Mouse (Mus musculus) brain, adult 2 months (tissue): Measurements from ENCODE around the gene Gpr179.

Source experiments
- DNase-seq: peaks from one replicate; pipeline ENCODE4 v3.0.0; 2011; ENCODE audit warnings: low read depth, low spot score

The Gpr179 gene

GRCm38 (mm10) chr11:97352027-97352684 is at the start of gene Gpr179:
Gene Gpr179, minus strand, starts transcription at chr11:97352077.
- DNase-seq: no peak

DNA sequence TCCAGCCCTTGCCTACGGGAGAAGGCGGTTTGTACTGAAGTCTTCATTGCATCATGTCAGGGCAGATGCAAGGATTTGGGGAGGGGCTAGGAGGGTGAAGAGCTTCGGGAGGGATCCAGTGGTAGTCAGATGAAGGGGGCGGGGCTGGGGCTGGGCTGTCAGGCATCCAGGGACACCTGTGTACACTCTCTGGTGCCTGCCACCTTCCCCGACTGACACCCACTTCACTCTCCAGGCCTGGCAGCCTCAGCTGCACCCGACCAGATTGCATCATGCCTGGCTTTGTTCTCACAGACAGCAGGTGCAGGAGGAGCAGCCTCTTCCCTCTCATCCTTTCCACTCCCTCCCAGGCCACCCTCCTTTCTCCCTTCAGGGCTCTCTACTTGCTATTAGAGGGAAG is 49.2 kb upstream of the Gpr179 start:
- DNase-seq: peak; percentile 97

DNA sequence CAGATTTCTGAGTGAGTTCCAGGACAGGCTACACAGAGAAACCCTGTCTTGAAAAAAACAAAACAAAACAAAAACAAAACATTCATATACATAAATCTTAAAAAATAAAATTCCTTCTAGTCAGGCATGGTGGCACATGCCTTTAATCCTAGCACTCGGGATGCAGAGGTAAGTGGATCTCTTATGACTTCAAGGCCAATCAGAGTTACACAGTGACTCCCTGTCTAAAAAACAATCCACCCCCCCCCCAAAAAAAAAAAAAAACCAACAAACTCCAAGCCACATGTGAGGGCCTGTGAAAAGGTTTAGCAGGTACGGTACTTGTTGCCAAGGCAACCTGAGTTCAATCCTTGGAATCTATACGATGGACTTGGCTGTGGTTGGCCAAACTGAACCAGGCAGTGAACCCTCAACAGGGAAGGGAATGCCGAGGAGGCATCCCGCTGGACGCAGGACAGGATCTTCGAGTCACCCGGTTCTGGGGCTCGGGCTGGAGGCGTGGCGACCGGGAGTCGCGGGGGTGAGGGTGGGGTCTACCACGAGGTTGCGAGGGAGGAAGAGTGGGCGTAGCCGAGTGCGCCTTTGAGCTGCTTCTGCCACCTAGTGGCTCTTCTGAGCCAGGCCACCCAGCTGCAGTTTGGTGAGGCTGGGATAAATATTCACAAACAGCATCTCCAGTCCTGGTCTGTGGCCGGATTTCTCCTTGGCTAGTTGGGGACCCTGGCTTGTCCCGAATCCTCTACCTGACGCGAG is 48.3 kb upstream of the Gpr179 start:
- peak; percentile 95 for DNase-seq

- no peak for DNase-seq
These were observed 46.6 kb upstream of the Gpr179 start for GRCm38 (mm10) chr11:97398506-97398905.

DNA sequence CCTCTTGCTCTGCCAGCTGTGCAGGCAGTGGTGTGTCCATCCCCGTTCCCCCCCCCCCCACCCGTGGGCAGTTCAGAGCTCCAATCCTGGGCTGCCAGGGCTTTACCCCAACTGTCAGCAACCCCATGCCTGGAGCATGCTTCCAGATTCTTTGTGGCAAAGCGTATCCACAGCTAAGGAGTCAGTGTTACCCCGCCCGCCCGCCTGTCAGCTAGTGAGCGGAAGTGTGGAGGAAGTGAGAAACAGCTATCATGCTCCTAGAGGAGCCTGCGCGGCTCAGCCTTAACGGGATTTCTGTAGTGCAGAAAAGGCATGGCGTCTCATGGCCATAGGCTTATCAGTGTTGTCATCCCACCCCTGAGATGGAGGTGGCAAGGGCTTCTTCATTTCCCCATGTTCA is 42.3 kb upstream of the Gpr179 start:
- peak; percentile 85 for DNase-seq

DNA sequence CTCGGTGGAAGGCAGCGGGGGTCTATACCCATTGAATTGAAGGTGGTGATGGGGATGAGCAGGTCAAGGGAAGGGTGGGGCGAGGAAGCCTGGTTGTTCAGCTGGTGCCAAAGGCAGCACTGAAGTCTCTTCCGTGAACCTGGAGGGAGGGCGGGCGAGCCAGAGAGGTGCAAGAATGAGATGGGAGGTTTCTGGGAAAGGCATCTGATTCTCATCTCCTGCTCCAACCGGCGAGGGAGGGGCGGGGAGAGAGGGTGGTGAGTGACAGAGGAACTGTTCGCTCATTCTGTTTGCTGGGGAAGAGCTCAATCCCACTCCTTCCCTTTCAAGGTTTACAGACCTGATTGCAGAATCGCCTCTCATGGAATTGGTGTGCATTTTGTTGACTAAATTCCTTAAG is 41.8 kb upstream of the Gpr179 start:
- peak; percentile 70 for DNase-seq

DNA sequence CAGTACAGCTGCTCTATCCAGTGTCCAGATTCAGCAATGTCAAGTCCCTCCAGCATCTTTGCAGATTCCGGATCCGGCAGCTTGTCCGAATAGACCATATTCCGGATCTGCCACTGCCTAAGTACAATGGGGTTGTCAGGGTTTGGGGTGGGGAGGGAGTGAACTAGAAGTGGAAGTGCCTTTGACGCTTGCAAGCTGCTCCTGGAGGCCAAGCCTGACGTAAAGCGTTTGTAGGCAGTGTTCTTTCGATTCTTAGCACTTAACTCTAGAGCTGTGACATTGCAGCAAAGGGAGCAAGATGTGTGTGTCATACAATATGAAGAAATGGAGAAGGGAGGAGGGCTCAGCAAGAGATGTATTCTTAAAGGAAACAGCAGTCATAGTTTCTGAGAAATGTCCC is 37.2 kb upstream of the Gpr179 start:
- DNase-seq: peak; percentile 70

DNA sequence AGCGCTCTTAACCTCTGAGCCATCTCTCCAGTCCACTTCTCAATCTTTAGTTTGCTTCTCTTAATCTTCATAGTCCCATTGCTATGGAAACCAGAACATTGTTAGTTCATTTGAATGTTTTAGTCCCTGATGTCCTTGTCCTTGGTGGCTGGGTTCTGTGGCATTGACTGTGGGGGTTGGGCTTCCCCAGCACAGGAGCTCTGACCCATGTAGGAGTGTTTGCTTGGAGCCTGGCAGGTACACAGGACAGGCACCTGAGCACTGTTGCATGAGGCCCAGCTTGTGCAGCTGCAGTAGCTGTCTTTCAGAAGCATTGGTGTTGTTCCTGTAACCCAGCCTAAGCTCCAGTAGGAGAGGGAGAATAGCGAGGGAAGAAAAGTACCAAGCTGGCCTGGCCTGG is 35.9 kb upstream of the Gpr179 start:
- DNase-seq: no peak

- DNase-seq: peak; percentile 77
These were observed 31.9 kb upstream of the Gpr179 start for GRCm38 (mm10) chr11:97383764-97384163.

DNA sequence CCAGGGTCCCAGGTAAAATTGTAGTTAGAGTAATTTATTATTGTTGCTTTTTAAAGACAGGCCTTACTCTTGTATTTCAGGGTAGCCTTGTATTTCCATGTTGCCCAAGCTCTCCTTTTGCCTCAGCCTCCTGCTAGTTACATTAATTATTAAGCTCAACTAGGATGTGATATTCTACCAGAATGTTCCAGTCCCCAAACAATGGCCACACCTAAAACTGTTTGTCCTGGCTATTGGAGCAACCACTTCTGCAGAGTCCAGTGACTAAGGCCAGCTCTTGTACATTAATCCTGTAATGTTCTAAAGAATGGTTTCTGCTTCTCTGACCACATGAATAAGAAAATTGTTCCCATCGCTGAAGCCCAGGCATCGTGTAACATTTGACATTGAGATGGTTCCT is 31.1 kb upstream of the Gpr179 start:
- no peak for DNase-seq

GRCm38 (mm10) chr11:97380036-97380435 is 28.2 kb upstream of the Gpr179 start:
- no peak for DNase-seq

- DNase-seq: no peak
These were observed 21.5 kb upstream of the Gpr179 start for GRCm38 (mm10) chr11:97373402-97373801.

- peak; percentile 79 for DNase-seq
These were observed 20.4 kb upstream of the Gpr179 start for GRCm38 (mm10) chr11:97372159-97372864.

DNA sequence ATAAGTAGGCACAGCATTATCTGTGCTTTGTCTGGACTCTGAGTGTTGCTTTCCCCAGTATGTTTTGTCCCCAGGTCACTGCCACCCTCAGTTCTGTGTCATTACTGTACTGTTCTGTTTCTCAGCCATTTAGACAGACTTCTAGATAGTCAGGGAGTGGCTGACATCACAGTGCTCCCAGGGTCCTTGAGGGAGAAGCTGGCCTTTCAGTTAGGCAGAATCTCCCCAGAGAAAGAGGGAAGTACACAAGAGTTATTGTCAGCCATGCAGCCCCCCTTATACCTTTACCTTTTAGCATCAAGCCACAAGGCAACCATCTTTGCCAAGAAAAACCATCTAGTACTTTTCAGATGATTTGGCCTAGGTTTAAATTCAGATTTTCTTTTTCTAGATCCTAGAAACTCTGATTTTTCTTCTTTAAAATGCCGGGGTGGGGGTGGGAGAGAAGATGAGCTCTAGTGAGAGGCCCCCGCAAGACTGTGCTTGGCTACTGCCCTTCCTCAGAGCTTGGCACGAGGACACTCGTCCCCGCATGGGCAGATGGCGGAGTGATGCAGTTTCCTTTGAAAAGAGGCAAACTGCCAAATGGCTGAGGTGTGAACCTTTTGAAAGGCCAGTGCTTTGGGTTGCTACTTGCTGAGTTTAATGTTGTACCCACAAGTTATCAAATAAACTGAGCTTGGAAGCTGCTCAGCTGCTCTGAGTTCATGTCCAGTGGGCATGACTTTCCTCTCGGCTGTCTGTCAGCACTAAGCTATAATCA is 18.6 kb upstream of the Gpr179 start:
- peak; percentile 98 for DNase-seq

GRCm38 (mm10) chr11:97368501-97368900 is 16.6 kb upstream of the Gpr179 start:
- DNase-seq: peak; percentile 57

GRCm38 (mm10) chr11:97365556-97365955 is 13.7 kb upstream of the Gpr179 start:
- peak; percentile 70 for DNase-seq

GRCm38 (mm10) chr11:97363644-97363995 is 11.7 kb upstream of the Gpr179 start:
- no peak for DNase-seq

- DNase-seq: peak; percentile 53
These were observed 11.2 kb upstream of the Gpr179 start for GRCm38 (mm10) chr11:97362943-97363643.

GRCm38 (mm10) chr11:97362649-97362942 is 10.7 kb upstream of the Gpr179 start:
- DNase-seq: no peak

DNA sequence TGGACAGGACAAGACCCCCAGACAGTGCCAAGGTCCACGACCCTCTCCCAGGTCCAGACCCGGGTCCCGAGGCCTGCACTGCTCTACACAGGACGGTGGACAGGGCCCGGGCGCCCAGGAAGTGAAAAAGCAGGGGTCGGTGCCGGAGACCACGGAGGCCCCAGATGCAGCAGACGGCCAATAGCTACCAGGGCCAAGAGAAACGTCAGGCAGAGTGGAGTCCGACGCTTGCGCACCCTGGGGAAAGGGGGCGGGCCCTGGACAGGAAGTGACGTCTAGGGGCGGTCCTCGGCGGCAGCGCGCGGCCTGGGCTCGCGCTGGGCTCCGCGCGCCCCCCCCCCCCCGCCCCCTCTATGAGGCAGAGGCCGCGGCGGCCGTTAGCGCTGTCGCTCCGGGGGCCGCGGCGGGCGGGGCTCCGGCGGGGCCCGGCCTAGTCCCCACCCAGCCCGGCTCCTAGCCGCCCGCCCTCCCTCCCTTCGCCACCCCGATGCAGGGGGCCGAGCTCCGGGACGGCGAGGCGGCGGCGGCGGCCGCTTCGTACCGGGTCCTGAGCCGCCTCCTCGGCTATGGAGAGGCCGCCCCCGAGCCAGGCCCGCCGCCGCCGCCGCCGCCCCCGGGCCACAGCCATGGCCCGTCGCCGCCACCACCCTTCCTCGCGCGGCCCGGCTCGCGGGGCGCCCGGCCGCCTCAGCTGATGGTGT is 10.2 kb upstream of the Gpr179 start, which contains the start of gene Socs7:
TSS of gene Socs7 (plus strand) at position 604 of the 701 bp plus-strand sequence.
- peak; percentile 98 for DNase-seq

GRCm38 (mm10) chr11:97357663-97358062 is 5.8 kb upstream of the Gpr179 start:
- peak; percentile 90 for DNase-seq
